Mouse (Mus musculus) kidney, embryonic 16.5 days (tissue): ENCODE data around the gene Ctdspl. TPM values are rescaled to one million over a fixed set of nuclear protein-coding genes. Genes with fewer than 3 reads are reported as not detected.

Source experiments
- ATAC-seq: fragments of 200-750 bp; cut with Nextera tagmentation; 2 replicates; pipeline ENCODE4 v1.8.0; 2017; ENCODE audit warnings: moderate TSS enrichment; ENCODE audit not compliant: low FRiP score, low TSS enrichment
- H3K27ac ChIP-seq: fragments of 300-500 bp; sonication (generic); 2 replicates; pipeline ENCODE4 v1.5.1; 2014; ENCODE audit warnings: low read length
- H3K27me3 ChIP-seq: fragments of 300-500 bp; sonication (generic); 2 replicates; pipeline ENCODE4 v1.6.1; 2014; ENCODE audit warnings: low read length, control low read depth, mixed read lengths; ENCODE audit not compliant: insufficient read depth
- H3K36me3 ChIP-seq: fragments of 300-500 bp; sonication (generic); 2 replicates; pipeline ENCODE4 v1.6.1; 2014; ENCODE audit warnings: low read length, control low read depth, mixed read lengths; ENCODE audit not compliant: insufficient read depth
- H3K4me1 ChIP-seq: fragments of 300-500 bp; sonication (generic); 2 replicates; pipeline ENCODE4 v1.6.1; 2014; ENCODE audit warnings: low read length, control low read depth, mixed read lengths; ENCODE audit not compliant: insufficient read depth
- H3K4me2 ChIP-seq: fragments of 300-500 bp; sonication (generic); replicated peaks from 2 replicates; pipeline ENCODE4 v1.6.1; 2014; ENCODE audit warnings: low read depth, low read length
- H3K4me3 ChIP-seq: fragments of 300-500 bp; sonication (generic); 2 replicates; pipeline ENCODE4 v1.5.1; 2014; ENCODE audit warnings: mild to moderate bottlenecking, low read length
- H3K9ac ChIP-seq: fragments of 300-500 bp; sonication (generic); replicated peaks from 2 replicates; pipeline ENCODE4 v1.6.1; 2014; ENCODE audit warnings: low read length
- H3K9me3 ChIP-seq: fragments of 300-500 bp; sonication (generic); 2 replicates; pipeline ENCODE4 v1.6.1; 2016; ENCODE audit warnings: low read length, control low read depth
- WGBS: fragments of 180-500 bp; shearing (Covaris S2); extraction: QIAGEN DNeasy Blood & Tissue Kit; methylation state at CpG from one replicate; pipeline ENCODE4 v1.1.7; 2014; 5-methylcytosine and 5-hydroxymethylcytosine counted together
- polyA plus RNA-seq: library from polyadenylated mRNA; unstranded; fragments of >200 nt; fragmentation: Nextera tagmentation; extraction: Ambion mirVana; gene quantifications from 2 replicates; pipeline ENCODE4 v1.2.1, GENCODE M21; 2015

Ctdspl gene
- polyA plus RNA-seq, 1 experiment from 2014 or later, result 27.5 TPM

DNA sequence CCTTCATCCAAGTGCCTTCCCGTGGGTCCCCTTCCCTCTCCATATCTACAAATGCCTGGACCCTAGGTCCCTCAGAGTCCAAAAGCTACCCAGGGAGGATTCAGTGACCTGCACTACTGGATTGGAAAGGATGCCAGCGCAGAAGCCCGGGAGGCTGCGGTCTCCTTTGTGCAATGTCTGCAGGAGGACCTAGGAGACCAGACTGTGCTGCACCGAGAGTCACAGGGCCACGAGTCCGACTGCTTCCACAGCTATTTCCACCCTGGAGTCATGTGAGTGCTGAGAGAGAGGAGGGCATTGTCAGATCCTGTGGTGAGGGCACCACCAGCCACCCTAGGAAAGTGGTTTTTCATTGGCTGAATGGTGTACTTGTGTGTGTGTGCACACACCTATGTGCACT, 132.0 kb downstream of the Ctdspl start:
- Histone ChIP-seq H3K4me3 (no peak overlapping the region), H3K4me2 (no peak overlapping the region), H3K9me3 (no peaks in the 10 kb centered on the region), H3K27me3 (no peaks in the 10 kb centered on the region), H3K27ac (no peak overlapping the region), H3K9ac (no peak overlapping the region), H3K4me1 (peaks cover 24% of the 10 kb centered on the region), H3K36me3 (no peaks in the 10 kb centered on the region)
- 86% methylated on average over 7 of the region's 7 CpGs for whole genome bisulfite sequencing
- no peak for ATAC-seq

- no peaks in the 10 kb centered on the region for H3K27me3 ChIP-seq
- H3K4me3 ChIP-seq, result no peak overlapping the region
- no peak overlapping the region for H3K9ac ChIP-seq
- no peaks in the 10 kb centered on the region for H3K36me3 ChIP-seq
- peaks cover 22% of the 10 kb centered on the region for H3K4me1 ChIP-seq
- H3K9me3 ChIP-seq, result no peaks in the 10 kb centered on the region
- no peak overlapping the region for H3K27ac ChIP-seq
- ATAC-seq, result no peak
- 87% methylated on average over 10 of the region's 10 CpGs for WGBS
- H3K4me2 ChIP-seq, result no peak overlapping the region
These were observed 134.4 kb downstream of the Ctdspl start for GRCm38 (mm10) chr9:119060701-119061100.

- no peaks in the 10 kb centered on the region for H3K9me3 ChIP-seq
- no peaks in the 10 kb centered on the region for H3K27me3 ChIP-seq
- 29% methylated on average over 19 of the region's 19 CpGs for WGBS
- peaks cover 27% of the 10 kb centered on the region for H3K4me1 ChIP-seq
- peak; percentile 52; the same call in 1 of the 2 replicates for ATAC-seq
- no peaks in the 10 kb centered on the region for H3K36me3 ChIP-seq
- 0 out of 2 replicates have a peak overlapping the region, but pooled peaks have one; percentile 4 for H3K27ac ChIP-seq
- H3K9ac ChIP-seq, result no peak overlapping the region
- H3K4me3 ChIP-seq, result no peak overlapping the region
- H3K4me2 ChIP-seq, result peak overlapping the region; percentile 17; the same call in 1 of the 2 replicates
These were observed 136.9 kb downstream of the Ctdspl start for GRCm38 (mm10) chr9:119063036-119063644.

DNA sequence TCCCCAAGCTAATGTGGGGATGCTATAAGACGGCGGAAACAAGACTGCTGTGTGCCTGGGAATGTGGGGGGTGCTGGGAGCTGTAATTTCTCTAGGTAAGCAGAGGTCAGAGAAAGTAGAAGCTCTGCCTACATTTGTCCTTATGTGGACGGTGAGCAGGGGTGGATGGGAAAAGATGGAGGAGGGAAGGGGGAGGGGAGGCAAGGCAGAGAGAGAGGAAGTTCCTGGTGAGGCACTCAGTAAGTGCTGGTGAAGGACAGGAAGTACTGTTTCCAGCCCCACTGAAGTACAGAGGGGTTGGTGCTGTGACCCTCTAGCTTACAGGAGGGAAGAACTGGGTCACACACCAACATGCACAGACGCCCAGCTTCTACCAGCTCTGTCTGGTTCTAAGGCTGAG, 138.0 kb downstream of the Ctdspl start:
- Histone ChIP-seq H3K27me3 (no peaks in the 10 kb centered on the region), H3K4me2 (no peak overlapping the region), H3K9ac (no peak overlapping the region), H3K4me1 (peaks cover 27% of the 10 kb centered on the region), H3K36me3 (no peaks in the 10 kb centered on the region), H3K9me3 (no peaks in the 10 kb centered on the region), H3K4me3 (no peak overlapping the region), H3K27ac (no peak overlapping the region)
- WGBS, result 60% methylated on average over 4 of the region's 4 CpGs
- no peak for ATAC-seq

GRCm38 (mm10) chr9:119067601-119068000, 141.3 kb downstream of the Ctdspl start:
- Histone ChIP-seq H3K36me3 (peaks cover 8% of the 10 kb centered on the region), H3K27me3 (no peaks in the 10 kb centered on the region), H3K4me1 (peaks cover 25% of the 10 kb centered on the region), H3K9ac (no peak overlapping the region), H3K9me3 (no peaks in the 10 kb centered on the region), H3K4me2 (no peak overlapping the region), H3K27ac (no peak overlapping the region), H3K4me3 (no peak overlapping the region)
- WGBS, result 8% methylated on average over 6 of the region's 6 CpGs
- ATAC-seq, result no peak; the same call in 1 of the 2 replicates

GRCm38 (mm10) chr9:119068266-119068665, 142.0 kb downstream of the Ctdspl start:
- Histone ChIP-seq H3K4me1 (peaks cover 18% of the 10 kb centered on the region), H3K27ac (no peak overlapping the region), H3K9ac (no peak overlapping the region), H3K27me3 (no peaks in the 10 kb centered on the region), H3K9me3 (no peaks in the 10 kb centered on the region), H3K36me3 (peaks cover 8% of the 10 kb centered on the region), H3K4me2 (no peak overlapping the region), H3K4me3 (no peak overlapping the region)
- ATAC-seq, result no peak
- WGBS, result 86% methylated on average over 11 of the region's 11 CpGs

DNA sequence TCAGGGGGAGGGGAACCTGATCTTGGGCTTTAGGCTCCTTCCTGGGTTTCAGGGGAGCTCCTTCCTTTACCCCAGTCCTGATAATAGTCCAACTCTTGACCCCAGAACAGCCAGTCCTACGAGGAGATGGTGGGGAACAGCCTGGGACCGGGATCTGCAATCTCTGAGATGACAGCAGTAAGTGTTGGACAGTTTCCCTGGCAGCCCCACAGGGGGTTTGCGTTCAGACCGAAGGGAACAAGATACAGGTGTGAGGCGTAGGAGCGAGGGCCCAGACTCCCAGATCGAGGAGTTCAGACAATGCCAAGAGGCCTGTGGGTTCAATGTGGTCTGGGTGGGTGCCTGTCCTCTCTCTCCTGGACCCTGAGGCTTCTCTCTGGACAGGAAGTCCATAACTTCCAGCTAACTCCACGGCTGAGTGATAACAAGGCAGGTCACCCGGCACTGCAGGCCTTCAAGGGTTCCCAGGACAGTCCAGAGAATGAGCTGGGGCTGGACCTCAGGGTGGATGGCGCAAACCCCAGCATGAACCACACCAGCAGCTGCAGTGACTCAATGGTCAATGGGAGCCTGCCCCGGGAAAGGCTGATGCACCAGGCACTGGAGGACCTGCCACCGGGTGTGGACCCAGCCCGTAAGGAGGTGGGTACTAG, 144.0 kb downstream of the Ctdspl start:
- no peaks in the 10 kb centered on the region for H3K27me3 ChIP-seq
- no peak overlapping the region for H3K4me3 ChIP-seq
- no peak overlapping the region for H3K4me2 ChIP-seq
- no peak overlapping the region for H3K9ac ChIP-seq
- no peak for ATAC-seq
- H3K36me3 ChIP-seq, result peaks cover 12% of the 10 kb centered on the region
- 79% methylated on average over 13 of the region's 13 CpGs for WGBS
- H3K4me1 ChIP-seq, result peaks cover 6% of the 10 kb centered on the region
- H3K9me3 ChIP-seq, result no peaks in the 10 kb centered on the region
- H3K27ac ChIP-seq, result no peak overlapping the region

DNA sequence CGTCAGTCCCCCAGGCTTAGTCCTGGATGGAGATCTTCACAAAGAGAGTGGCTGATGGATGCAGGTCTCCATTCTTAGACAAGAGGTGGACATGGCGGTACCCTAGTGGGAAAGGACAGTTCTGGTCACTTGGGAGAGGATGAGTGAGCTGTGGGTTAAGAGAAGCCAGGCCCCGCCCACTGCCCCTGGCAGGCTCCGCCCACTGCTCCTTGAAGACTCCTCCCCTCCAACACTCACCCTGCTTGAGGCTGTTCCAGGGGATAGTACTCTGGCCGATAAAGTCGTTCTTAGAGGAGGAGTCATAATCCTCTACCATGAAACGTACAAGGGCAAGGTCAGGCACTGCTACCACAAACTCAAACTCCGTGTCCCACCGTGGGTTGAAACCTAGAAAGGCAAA, 145.5 kb downstream of the Ctdspl start:
- H3K9me3 ChIP-seq, result no peaks in the 10 kb centered on the region
- 86% methylated on average over 9 of the region's 9 CpGs for WGBS
- H3K4me3 ChIP-seq, result no peak overlapping the region
- H3K4me2 ChIP-seq, result no peak overlapping the region
- no peak for ATAC-seq
- peaks cover 15% of the 10 kb centered on the region for H3K36me3 ChIP-seq
- H3K9ac ChIP-seq, result no peak overlapping the region
- no peaks in the 10 kb centered on the region for H3K27me3 ChIP-seq
- no peak overlapping the region for H3K27ac ChIP-seq
- H3K4me1 ChIP-seq, result peaks cover 9% of the 10 kb centered on the region

DNA sequence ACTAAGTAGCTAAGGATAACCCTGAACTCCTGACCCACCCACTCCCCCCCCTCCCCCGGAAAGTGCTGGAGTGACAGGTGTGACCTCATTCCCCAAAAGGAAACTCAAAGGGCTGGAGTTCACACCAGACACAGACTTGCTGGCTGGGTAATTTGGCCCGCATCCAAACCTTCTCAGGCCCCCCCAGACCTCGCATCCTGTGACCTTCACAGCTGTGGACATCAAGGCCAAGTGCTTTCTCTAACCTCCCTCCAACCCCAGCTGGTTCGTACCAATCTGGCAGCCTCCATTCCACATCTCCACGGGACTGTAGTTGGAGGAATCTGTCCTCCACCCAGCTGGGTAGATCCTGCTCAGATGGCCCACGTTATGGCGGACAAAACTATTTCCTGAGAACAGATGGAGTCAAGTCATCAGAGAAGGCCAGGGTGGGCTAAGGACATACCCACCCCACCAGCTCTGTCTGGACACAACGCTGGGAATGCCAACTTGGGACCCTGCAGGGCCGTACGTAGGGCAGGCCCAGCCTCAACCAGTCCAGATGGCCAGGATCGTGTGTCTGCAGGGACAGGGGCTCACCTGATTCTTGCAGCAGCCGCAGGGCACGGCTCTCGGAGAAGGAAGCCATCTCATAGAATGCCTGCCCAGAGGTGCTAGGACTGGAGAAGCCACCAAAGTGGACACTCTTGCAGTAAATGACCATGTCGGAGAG, 147.1 kb downstream of the Ctdspl start:
- H3K4me2 ChIP-seq, result no peak overlapping the region

GRCm38 (mm10) chr9:119075685-119076084, 149.4 kb downstream of the Ctdspl start:
- no peaks in the 10 kb centered on the region for H3K27me3 ChIP-seq
- peaks cover 24% of the 10 kb centered on the region for H3K36me3 ChIP-seq
- no peak for ATAC-seq
- H3K27ac ChIP-seq, result no peak overlapping the region
- 69% methylated on average over 16 of the region's 16 CpGs for WGBS
- H3K4me2 ChIP-seq, result no peak overlapping the region
- H3K9me3 ChIP-seq, result no peaks in the 10 kb centered on the region
- peaks cover 9% of the 10 kb centered on the region for H3K4me1 ChIP-seq
- H3K4me3 ChIP-seq, result no peak overlapping the region
- no peak overlapping the region for H3K9ac ChIP-seq

More for the DNA sequence above, 147.1 kb downstream of the Ctdspl start:
- ATAC-seq, result no peak
- H3K27ac ChIP-seq, result no peak overlapping the region
- H3K9me3 ChIP-seq, result no peaks in the 10 kb centered on the region
- 61% methylated on average over 15 of the region's 15 CpGs for WGBS
- no peak overlapping the region for H3K9ac ChIP-seq
- H3K27me3 ChIP-seq, result no peaks in the 10 kb centered on the region
- H3K4me3 ChIP-seq, result no peak overlapping the region
- peaks cover 4% of the 10 kb centered on the region; the same call in 1 of the 2 replicates for H3K4me1 ChIP-seq
- peaks cover 18% of the 10 kb centered on the region for H3K36me3 ChIP-seq
